Mouse (Mus musculus) bone marrow macrophage, adult 2 months (primary cell): ENCODE results near the gene LTO1.

Source experiments
- CTCF ChIP-seq: IDR thresholded peaks from 2 replicates; pipeline ENCODE4 v1.5.1; 2012; ENCODE audit warnings: low read depth, mild to moderate bottlenecking, low read length, moderate library complexity
- POLR2A ChIP-seq: IDR thresholded peaks from 2 replicates; pipeline ENCODE4 v1.6.1; 2012; ENCODE audit warnings: mild to moderate bottlenecking, low read depth, low read length, borderline replicate concordance

DNA sequence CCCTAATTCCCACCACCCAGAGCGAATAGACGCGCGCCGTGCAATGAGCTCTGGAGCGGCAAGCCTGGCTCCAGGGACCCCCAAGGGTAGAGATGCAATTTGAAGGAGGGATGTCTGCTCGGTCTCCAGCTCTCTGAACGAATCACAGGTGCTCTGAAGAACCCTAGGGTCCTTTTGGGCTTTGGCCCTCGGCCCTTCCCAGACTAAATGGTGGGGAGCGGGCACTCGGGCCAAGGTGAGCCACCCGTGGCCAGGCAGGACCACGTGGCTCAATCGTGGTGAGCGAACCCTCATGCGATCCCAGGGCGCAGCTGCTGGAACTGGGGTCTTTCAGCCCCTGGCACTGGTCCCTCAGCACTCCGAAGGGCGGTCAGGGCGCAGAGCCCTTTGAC, 27.8 kb downstream of the LTO1 start:
- no peak for TF ChIP-seq POLR2A
- no peak for TF ChIP-seq CTCF
